Mouse (Mus musculus): Measurements from ENCODE around the gene Crlf1.

The Crlf1 gene

GRCm38 (mm10) chr8:70549412-70550184 lies 56.6 kb downstream of the Crlf1 start:
- 92% methylated on average over 10 of the region's 10 CpGs for WGBS

GRCm38 (mm10) chr8:70551558-70552161 lies 58.7 kb downstream of the Crlf1 start:
- 38% methylated on average over 3 of the region's 3 CpGs for WGBS

GRCm38 (mm10) chr8:70552836-70553235 lies 59.9 kb downstream of the Crlf1 start:
- WGBS, result 17% methylated on average over 1 of the region's 1 CpGs
